Mouse (Mus musculus) megakaryocyte progenitor cell, adult 5-6 weeks (primary cell): ENCODE measurements around the gene Catsperg2. TPM values are rescaled to one million over a fixed set of nuclear protein-coding genes. Genes with fewer than 3 reads are reported as not detected.
"Not testable (repeated sequence)": the region's sequence is repeated elsewhere in the genome, so short reads cannot be mapped to it uniquely, and the experiment has no call there.

Source experiments
- ATAC-seq: replicated peaks from 2 replicates; pipeline ENCODE4 v1.8.0; 2016; ENCODE audit warnings: mild to moderate bottlenecking, moderate TSS enrichment, inconsistent platforms; ENCODE audit not compliant: poor library complexity
- total RNA-seq, 2 experiments: library from RNA; stranded (forward) in 1 of 2; stranded (reverse) in 1 of 2; fragments of 157-497, 149-512 nt in 1 of 2; fragments of 200-1000 nt in 1 of 2; gene quantifications; 2 replicates each; pipeline versions ENCODE4 v1.2.3 to v1.2.4; 2015 to 2017

Gene Catsperg2
- total RNA-seq (2015) = not detected in 2 replicates
- total RNA-seq (2017) = not detected in 2 replicates

- not testable (repeated sequence) for ATAC-seq
Observed at GRCm38 (mm10) chr7:29726860-29727259, at the start of gene Catsperg2. Gene Catsperg2, minus strand, starts transcription at chr7:29727032.

DNA sequence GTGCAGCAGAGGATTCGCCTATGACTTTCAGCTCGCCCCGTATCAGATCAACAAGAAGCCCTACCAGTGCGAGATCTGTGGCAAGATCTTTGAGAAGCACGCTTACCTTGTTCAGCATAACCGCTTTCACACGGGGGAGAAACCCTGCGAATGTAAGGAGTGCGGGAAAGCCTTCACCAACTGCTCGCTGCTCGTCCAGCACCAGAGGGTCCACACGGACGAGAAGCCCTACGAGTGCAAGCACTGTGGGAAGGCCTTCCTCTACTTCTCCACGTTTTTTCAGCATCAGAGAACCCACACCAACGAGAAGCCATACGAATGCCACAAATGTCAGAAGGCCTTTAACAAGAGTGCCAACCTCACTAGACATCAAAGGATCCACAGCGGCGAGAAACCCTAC is 49.7 kb upstream of the Catsperg2 start:
- no peak for ATAC-seq

- ATAC-seq = no peak
Observed at GRCm38 (mm10) chr7:29774371-29774770, 47.5 kb upstream of the Catsperg2 start.

GRCm38 (mm10) chr7:29773503-29773902 is 46.7 kb upstream of the Catsperg2 start:
- no peak for ATAC-seq

DNA sequence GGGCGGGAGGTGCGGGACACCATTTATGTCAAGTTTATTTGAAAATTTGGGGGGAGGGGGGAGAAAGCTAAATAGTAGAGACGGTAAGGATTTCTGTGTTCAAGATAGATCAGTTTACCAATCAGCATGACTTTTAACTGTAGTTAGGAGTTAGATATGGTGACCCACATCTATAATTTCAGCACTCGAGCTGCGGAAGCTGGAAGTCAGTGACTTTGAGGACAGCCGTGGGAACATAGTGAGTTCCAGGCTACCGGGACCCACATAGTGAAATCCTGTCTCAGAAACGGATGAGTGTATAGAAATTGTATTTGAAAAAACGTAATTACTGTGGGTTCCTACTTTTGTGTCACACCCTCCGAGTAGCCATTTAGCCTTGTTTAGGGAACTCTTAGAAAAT is 42.1 kb upstream of the Catsperg2 start:
- ATAC-seq = no peak

DNA sequence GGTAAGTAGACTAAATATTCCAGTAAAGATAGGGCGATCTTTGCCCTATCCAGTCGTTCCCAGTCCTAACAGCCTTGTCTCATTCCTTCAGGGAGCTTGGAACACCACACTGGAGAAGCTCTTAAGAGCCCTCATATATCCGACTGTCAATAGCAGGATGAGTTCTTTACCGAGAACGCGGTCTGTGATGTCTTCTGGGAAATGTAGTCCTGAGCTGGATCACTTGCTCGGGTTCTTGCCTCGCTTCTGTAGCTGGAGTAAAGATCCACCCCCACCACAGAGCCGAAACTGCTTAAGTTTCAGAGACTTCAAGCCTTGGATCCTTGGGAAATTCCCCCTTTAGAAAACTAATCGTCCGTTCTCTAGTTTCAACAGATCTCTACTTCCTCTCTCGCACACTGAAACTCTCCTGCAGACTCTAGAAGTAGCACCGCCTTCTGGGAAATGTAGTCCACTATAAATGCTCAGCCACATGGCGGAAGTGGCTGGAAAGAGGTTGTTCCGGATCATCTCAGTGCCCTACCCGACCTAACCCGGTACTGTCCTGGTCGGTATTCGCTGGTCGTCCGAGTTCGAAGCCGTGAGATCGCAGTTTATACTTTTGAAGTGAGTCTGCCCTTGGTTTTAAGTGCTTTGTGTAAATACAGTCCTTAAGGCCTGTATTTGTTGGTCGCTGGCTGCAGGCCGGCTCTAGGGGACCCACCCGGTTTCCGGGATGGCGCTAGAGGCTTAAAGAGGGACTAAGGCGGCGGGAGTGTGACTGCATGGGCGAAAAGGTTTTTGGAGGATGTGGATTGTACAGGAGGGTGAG is 41.5 kb upstream of the Catsperg2 start, which contains the start of gene Zfp84:
Gene Zfp84 (plus strand): TSS at position 463 of the 811 bp plus-strand sequence.
- ATAC-seq = peak; percentile 94

DNA sequence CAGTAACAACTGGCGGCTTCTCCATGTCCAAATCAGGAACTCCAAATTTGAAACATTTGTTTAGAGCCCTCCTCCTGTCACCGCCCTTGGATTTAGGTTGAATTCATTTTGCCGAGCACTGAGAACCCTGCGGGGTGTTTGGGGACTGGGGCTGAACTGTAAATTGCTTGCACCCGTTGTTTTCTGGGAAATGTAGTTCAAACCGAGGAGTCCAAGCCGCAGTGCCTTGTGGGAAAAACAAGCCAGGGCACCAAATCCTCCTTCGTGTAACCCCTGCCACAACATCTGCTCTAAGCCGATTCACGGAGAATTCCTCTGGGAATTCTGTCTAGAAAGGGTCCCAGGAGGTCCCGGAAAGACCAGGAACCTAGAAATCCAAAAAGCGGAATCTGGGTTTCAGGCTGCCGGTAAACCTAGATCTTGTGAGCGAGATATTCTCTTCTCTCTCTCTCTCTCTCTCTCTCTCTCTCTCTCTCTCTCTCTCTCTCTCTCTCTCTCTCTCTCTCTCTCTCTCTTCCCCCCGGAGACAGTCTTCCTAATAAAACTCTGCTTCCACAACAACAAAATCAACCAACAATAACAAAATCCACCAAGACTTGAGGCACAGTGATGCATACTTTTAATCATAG is 40.3 kb upstream of the Catsperg2 start:
- ATAC-seq = peak; percentile 71

- ATAC-seq = no peak
Observed at GRCm38 (mm10) chr7:29764702-29765101, 37.9 kb upstream of the Catsperg2 start.

DNA sequence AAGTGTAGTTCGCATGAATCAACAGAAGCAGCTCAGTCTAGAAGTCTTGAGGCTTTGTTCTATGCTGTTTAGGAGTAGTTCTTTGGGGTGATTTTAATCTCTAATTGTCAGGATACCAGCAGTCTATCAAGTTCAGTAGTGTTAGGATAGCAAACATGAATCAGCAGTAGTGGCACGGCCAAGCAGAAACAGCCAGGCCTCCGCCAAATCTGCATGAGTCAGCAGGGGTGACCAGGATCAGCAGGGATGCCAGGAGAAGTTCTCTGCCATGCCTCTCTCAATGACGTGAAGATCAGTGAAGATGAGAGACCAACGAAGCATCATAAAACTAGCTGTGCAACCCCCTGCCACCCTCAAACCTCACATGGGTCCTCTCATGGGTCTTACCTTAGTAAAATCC is 33.6 kb upstream of the Catsperg2 start:
- no peak for ATAC-seq

- no peak for ATAC-seq
Observed at GRCm38 (mm10) chr7:29742258-29742657, 15.4 kb upstream of the Catsperg2 start.

DNA sequence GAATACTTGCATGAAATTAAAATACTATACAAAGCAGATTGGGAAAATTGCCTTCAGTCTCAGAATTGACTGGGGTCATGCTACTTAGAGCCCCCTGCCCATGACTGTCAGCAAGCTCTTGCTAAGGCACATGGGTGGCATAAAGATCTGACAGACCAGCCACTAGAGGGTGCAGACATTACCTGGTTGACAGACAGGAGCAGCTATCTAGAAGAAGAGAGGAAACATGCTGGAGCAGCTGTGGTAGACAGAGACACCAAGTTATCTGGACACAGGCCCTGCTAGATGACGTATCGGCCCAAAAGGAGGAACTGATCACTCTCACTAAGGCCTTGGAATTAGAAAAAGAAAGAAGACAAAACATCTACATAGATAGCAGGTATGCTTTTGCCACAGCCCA is 1.2 kb upstream of the Catsperg2 start:
- ATAC-seq = no peak

DNA sequence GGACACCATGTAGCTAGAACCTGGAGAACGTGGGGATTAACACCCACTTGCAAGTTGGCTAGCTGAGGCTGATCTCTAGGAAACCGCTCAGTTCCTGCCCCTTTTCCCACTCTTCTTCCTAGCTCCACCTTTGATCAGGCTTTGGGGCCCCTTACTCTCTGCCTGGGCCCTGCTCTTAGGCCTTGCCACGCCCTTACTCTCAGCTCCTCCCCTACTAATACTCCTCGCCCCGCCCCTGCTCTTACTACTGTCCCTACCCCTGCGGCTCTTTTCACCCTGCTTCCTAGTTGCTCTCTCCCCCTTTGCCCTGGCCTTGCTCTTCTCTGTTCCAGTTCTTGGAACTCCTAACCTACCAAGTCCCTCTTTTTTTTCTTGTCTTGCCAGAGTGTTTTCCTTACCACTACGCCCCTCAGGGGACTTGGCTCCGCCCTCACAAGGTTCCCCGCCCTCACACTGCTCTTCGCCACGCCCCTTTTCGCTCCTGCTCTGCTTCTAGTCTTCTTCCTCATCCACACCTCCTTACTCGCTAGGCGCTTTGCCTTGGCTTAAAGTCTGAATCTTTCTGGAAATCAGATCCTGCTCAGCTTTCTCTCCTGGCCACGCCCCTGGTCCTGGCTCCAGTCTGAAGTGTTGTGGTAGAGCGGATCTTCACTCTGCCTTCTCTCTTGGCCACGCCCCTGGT is 1.2 kb downstream of the Catsperg2 start:
- ATAC-seq = peak; percentile 63

DNA sequence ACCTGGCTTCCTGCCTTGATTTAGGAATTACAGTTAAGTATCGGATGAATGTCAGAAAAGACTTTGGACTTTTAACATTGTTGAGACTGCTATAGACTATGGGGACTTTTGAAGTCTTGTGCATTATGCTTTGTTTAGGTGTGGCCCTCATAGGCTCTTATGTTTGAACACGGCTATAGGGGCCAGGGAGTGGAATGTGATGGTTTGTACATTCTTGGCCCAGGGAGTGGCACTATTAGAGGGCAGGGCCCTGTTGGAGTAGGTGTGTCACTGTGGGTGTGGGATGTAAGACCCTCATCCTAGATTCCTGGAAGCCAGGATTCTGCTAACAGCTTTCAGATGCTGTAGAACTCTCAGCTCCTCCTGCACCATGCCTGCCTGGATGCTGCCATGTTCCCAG is 17.9 kb downstream of the Catsperg2 start:
- ATAC-seq = not testable (repeated sequence)

GRCm38 (mm10) chr7:29695231-29695630 is 31.6 kb downstream of the Catsperg2 start:
- ATAC-seq = not testable (repeated sequence)

- no peak for ATAC-seq
Observed at GRCm38 (mm10) chr7:29681868-29682267, 45.0 kb downstream of the Catsperg2 start.

Other genes with a start within 250 kb of the Catsperg2 start
- gene Sipa1l3, start 208.4 kb downstream of the Catsperg2 start, total RNA-seq (2015) = 28.2 and 34.2 TPM in 2 replicates
- 5.4 and 8.3 TPM in 2 replicates for gene Sipa1l3, start 208.4 kb downstream of the Catsperg2 start, total RNA-seq (2017)
- gene Zfp84, start 41.5 kb upstream of the Catsperg2 start, total RNA-seq (2015) = 11.4 and 14.8 TPM in 2 replicates
- gene Zfp84, start 41.5 kb upstream of the Catsperg2 start, total RNA-seq (2017) = 17.7 and 19.0 TPM in 2 replicates
- 0.37 and 0.78 TPM in 2 replicates for gene Zfp30, start 57.0 kb upstream of the Catsperg2 start, total RNA-seq (2015)
- gene Zfp30, start 57.0 kb upstream of the Catsperg2 start, total RNA-seq (2017) = 0.17 TPM in 1 of 2 replicates, not detected in the other
- 4.8 and 5.7 TPM in 2 replicates for gene Zfp790, start 89.1 kb upstream of the Catsperg2 start, total RNA-seq (2015)
- 9.4 and 10.0 TPM in 2 replicates for gene Zfp790, start 89.1 kb upstream of the Catsperg2 start, total RNA-seq (2017)
- 3.3 TPM in 2 replicates for gene Zfp940, start 126.6 kb upstream of the Catsperg2 start, total RNA-seq (2015)
- gene Zfp940, start 126.6 kb upstream of the Catsperg2 start, total RNA-seq (2017) = 4.0 and 5.2 TPM in 2 replicates
- gene Zfp420, start 132.9 kb upstream of the Catsperg2 start, total RNA-seq (2015) = 4.5 and 7.4 TPM in 2 replicates
- 0.96 and 2.9 TPM in 2 replicates for gene Zfp420, start 132.9 kb upstream of the Catsperg2 start, total RNA-seq (2017)
- gene Zfp27, start 179.5 kb upstream of the Catsperg2 start, total RNA-seq (2015) = 6.9 and 8.0 TPM in 2 replicates
- 5.5 and 12.1 TPM in 2 replicates for gene Zfp27, start 179.5 kb upstream of the Catsperg2 start, total RNA-seq (2017)
- 0.95 and 1.1 TPM in 2 replicates for gene Zfp383, start 181.2 kb upstream of the Catsperg2 start, total RNA-seq (2015)
- 1.00 and 1.0 TPM in 2 replicates for gene Zfp383, start 181.2 kb upstream of the Catsperg2 start, total RNA-seq (2017)
- 14.5 and 19.5 TPM in 2 replicates for gene Zfp74, start 227.1 kb upstream of the Catsperg2 start, total RNA-seq (2015)
- gene Zfp74, start 227.1 kb upstream of the Catsperg2 start, total RNA-seq (2017) = 7.2 and 8.0 TPM in 2 replicates